Comparison of ENCODE assay signal across 8 mouse cellular contexts in genomic region chr11:23256803-23257704, GRCm38 (mm10). TPM values are rescaled to one million over a fixed set of nuclear protein-coding genes. Genes with fewer than 3 reads are reported as not detected.
DNase-seq lines count a peak whose midpoint lies in the region; ATAC-seq lines count a peak whose summit lies in the region.

No protein-coding gene starts in this region.

- H3K27ac ChIP-seq in hindbrain, embryonic 15.5 days (replicated peaks): peak overlapping the region; percentile 99

- DNase-seq in R1 (ENCODE audit: low read depth, low spot score): peak; percentile 95
- DNase-seq in cerebellum, postnatal 36 days: peak; percentile 49 to 56
- peak; percentile 59 to 64 for DNase-seq in frontal cortex, postnatal 36 days (ENCODE audit: low spot score in 2 of 2)
- DNase-seq in left cerebral cortex, adult 11 months (ENCODE audit: low spot score): peak; percentile 48
- peak; percentile 81 to 86 for DNase-seq in lung, postnatal 4 days
- DNase-seq in retina, postnatal 1 day: peak; percentile 74
- peak; percentile 47 to 54 for DNase-seq in urinary bladder, adult 18-20 months (ENCODE audit: low spot score in 2 of 2)

- no peaks in the 10 kb centered on the region for H3K27me3 ChIP-seq in hindbrain, embryonic 15.5 days

- WGBS in hindbrain, embryonic 15.5 days: under 1% methylated on average over 48 of the region's 48 CpGs

- peak overlapping the region; percentile 78 for H3K4me3 ChIP-seq in hindbrain, embryonic 15.5 days

- H3K9me3 ChIP-seq in hindbrain, embryonic 15.5 days: no peaks in the 10 kb centered on the region

- no peaks in the 10 kb centered on the region for H3K36me3 ChIP-seq in hindbrain, embryonic 15.5 days

- peak overlapping the region; percentile 93 for H3K9ac ChIP-seq in hindbrain, embryonic 15.5 days

- H3K4me2 ChIP-seq in hindbrain, embryonic 15.5 days: peak overlapping the region; percentile 67

- no peak for ATAC-seq in hindbrain, embryonic 15.5 days (ENCODE audit: low FRiP score, low read depth)

- H3K4me1 ChIP-seq in hindbrain, embryonic 15.5 days (replicated peaks): peaks cover 33% of the 10 kb centered on the region

RNA-seq across cellular contexts. Expression of gene Xpo1, which starts 1.2 kb away (rescaled TPM):
- polyA plus RNA-seq in hindbrain, embryonic 15.5 days (2015; fragmentation: Nextera tagmentation; extraction: Ambion mirVana): 67.6 and 71.7 TPM in 2 replicates

RNA-seq across cellular contexts. Expression of gene Usp34, which starts 49.6 kb away (rescaled TPM):
- 28.4 and 30.5 TPM in 2 replicates for polyA plus RNA-seq in hindbrain, embryonic 15.5 days (2015; fragmentation: Nextera tagmentation; extraction: Ambion mirVana)
